Mouse (Mus musculus): Measurements from ENCODE around the gene Batf2. TPM values are rescaled to one million over a fixed set of nuclear protein-coding genes. Genes with fewer than 3 reads are reported as not detected.

The Batf2 gene
- polyA plus RNA-seq, 1 experiment = 2.9 TPM

Other genes starting within 250 kb of the Batf2 start
- 0.70 and 0.75 TPM in 2 replicates for gene Tigd3, start 246.8 kb upstream of the Batf2 start, polyA plus RNA-seq (2012; rRNA removed)
- 71.5 and 79.4 TPM in 2 replicates for gene Dpf2, start 228.0 kb upstream of the Batf2 start, polyA plus RNA-seq (2012; rRNA removed)
- gene Cdc42ep2, start 216.2 kb upstream of the Batf2 start, polyA plus RNA-seq (2012; rRNA removed) = 12.9 and 17.6 TPM in 2 replicates
- 29.1 and 43.2 TPM in 2 replicates for gene Pola2, start 176.8 kb upstream of the Batf2 start, polyA plus RNA-seq (2012; rRNA removed)
- not detected in 2 replicates for gene Slc22a20, start 154.8 kb upstream of the Batf2 start, polyA plus RNA-seq (2012; rRNA removed)
- gene Capn1, start 125.1 kb upstream of the Batf2 start, polyA plus RNA-seq (2012; rRNA removed) = 70.6 and 85.2 TPM in 2 replicates
- gene Syvn1, start 94.4 kb upstream of the Batf2 start, polyA plus RNA-seq (2012; rRNA removed) = 55.6 and 104 TPM in 2 replicates
- 28.3 and 29.0 TPM in 2 replicates for gene Mrpl49, start 83.2 kb upstream of the Batf2 start, polyA plus RNA-seq (2012; rRNA removed)
- 1,249 and 1,627 TPM in 2 replicates for gene Fau, start 83.1 kb upstream of the Batf2 start, polyA plus RNA-seq (2012; rRNA removed)
- 60.6 and 60.9 TPM in 2 replicates for gene Znhit2, start 79.8 kb upstream of the Batf2 start, polyA plus RNA-seq (2012; rRNA removed)
- 98.2 and 115 TPM in 2 replicates for gene Tm7sf2, start 72.6 kb upstream of the Batf2 start, polyA plus RNA-seq (2012; rRNA removed)
- 56.9 and 64.6 TPM in 2 replicates for gene Vps51, start 63.8 kb upstream of the Batf2 start, polyA plus RNA-seq (2012; rRNA removed)
- 1.2 TPM in 1 of 2 replicates, not detected in the other for gene Tmem262, start 61.0 kb upstream of the Batf2 start, polyA plus RNA-seq (2012; rRNA removed)
- 0.20 and 0.23 TPM in 2 replicates for gene Gm28374, start 58.7 kb upstream of the Batf2 start, polyA plus RNA-seq (2012; rRNA removed)
- gene Zfpl1, start 56.0 kb upstream of the Batf2 start, polyA plus RNA-seq (2012; rRNA removed) = 106 and 118 TPM in 2 replicates
- gene Cdca5, start 56.0 kb upstream of the Batf2 start, polyA plus RNA-seq (2012; rRNA removed) = 1.0 TPM in 2 replicates
- 0.37 TPM in 1 of 2 replicates, not detected in the other for gene AC131692.1, start 46.6 kb upstream of the Batf2 start, polyA plus RNA-seq (2012; rRNA removed)
- gene Naaladl1, start 35.2 kb upstream of the Batf2 start, polyA plus RNA-seq (2012; rRNA removed) = 0.06 and 0.12 TPM in 2 replicates
- 25.5 and 26.0 TPM in 2 replicates for gene Sac3d1, start 22.3 kb upstream of the Batf2 start, polyA plus RNA-seq (2012; rRNA removed)
- 27.6 and 31.0 TPM in 2 replicates for gene Snx15, start 12.7 kb upstream of the Batf2 start, polyA plus RNA-seq (2012; rRNA removed)
- 141 and 162 TPM in 2 replicates for gene Arl2, start 565 bp downstream of the Batf2 start, polyA plus RNA-seq (2012; rRNA removed)
- 0.16 and 0.22 TPM in 2 replicates for gene Majin, start 43.4 kb downstream of the Batf2 start, polyA plus RNA-seq (2012; rRNA removed)
- 1.7 and 2.8 TPM in 2 replicates for gene Gpha2, start 85.4 kb downstream of the Batf2 start, polyA plus RNA-seq (2012; rRNA removed)
- 54.3 and 61.5 TPM in 2 replicates for gene Ppp2r5b, start 94.9 kb downstream of the Batf2 start, polyA plus RNA-seq (2012; rRNA removed)
- gene Atg2a, start 100.7 kb downstream of the Batf2 start, polyA plus RNA-seq (2012; rRNA removed) = 23.4 and 25.0 TPM in 2 replicates
- gene Ehd1, start 135.7 kb downstream of the Batf2 start, polyA plus RNA-seq (2012; rRNA removed) = 156 and 198 TPM in 2 replicates
- 16.2 and 16.6 TPM in 2 replicates for gene Cdc42bpg, start 165.5 kb downstream of the Batf2 start, polyA plus RNA-seq (2012; rRNA removed)
- gene Men1, start 194.0 kb downstream of the Batf2 start, polyA plus RNA-seq (2012; rRNA removed) = 40.4 and 48.5 TPM in 2 replicates
- 83.4 and 95.3 TPM in 2 replicates for gene Map4k2, start 200.2 kb downstream of the Batf2 start, polyA plus RNA-seq (2012; rRNA removed)
- 95.0 and 140 TPM in 2 replicates for gene Sf1, start 222.7 kb downstream of the Batf2 start, polyA plus RNA-seq (2012; rRNA removed)
- 13.1 and 15.8 TPM in 2 replicates for gene Pygm, start 243.4 kb downstream of the Batf2 start, polyA plus RNA-seq (2012; rRNA removed)